Mouse (Mus musculus): ENCODE results near the gene Uhrf1bp1. TPM values are rescaled to one million over a fixed set of nuclear protein-coding genes. Genes with fewer than 3 reads are reported as not detected.

Gene Uhrf1bp1
- polyA plus RNA-seq, 1 experiment, result 17.0 TPM

DNA sequence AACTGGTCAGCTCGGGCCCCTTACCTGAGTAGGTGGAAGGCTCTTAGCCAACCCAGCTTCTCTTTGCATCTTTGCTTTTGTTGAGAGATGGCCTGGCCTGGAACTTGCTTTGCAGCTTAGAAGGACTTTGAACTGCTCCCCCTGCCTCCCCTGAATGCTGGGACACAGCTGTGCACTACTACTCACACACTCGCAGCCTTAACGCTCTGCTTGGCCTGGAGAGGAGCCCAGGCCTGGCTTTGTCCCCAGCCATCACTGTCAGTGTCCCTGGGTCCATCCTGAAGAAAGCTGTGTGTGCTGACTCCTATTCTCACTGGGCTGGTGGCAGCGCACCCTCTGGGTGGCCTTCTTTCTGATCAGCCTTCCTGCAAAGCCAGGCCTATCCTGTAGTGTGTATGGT is 64.4 kb downstream of the Uhrf1bp1 start:
- TF ChIP-seq CTCF (IDR thresholded peaks at IDR 0.05; ENCODE audit: control insufficient read depth, insufficient read depth, insufficient replicate concordance, low read depth, low read length) (no peak), POLR2A (IDR thresholded peaks at IDR 0.05; ENCODE audit: control insufficient read depth, low read depth, low read length) (no peak)
- Histone ChIP-seq H3K4me3 (ENCODE audit: control insufficient read depth, low read depth, low read length) (no peak overlapping the region), H3K4me1 (ENCODE audit: control insufficient read depth, insufficient read depth, low read length) (peaks cover 2% of the 10 kb centered on the region), H3K27ac (ENCODE audit: control insufficient read depth, insufficient read depth, low read depth, low read length) (no peak overlapping the region), H3K27me3 (ENCODE audit: control insufficient read depth, insufficient read depth, low read length) (no peaks in the 10 kb centered on the region), H3K36me3 (ENCODE audit: control insufficient read depth, insufficient read depth, low read length) (no peaks in the 10 kb centered on the region)

DNA sequence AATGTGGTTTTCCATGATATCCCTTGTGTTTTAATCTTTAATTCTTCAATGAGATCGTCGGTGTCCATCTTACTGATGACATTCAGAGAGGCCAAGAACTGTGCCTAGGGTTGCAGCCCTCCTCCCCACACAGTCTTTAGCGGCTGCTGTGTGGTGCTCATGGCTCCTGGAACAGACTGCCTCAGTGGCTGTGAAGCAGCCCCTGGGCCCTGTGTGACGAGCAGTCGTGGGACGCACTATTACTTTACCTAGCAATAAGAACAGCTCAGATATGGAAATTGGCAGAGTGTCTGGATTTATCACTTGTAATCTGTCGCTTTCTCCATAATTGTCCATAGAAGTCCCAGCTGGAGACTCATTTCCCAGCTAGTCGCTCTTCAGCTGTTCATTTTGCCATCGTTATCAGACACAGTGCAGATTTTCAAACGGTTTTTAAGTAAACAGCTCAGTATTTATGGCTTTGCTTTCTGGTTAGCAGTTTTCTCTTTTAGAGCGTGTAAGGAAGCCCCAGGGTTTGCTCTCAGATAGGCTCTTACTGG is 66.0 kb downstream of the Uhrf1bp1 start:
- Histone ChIP-seq H3K27ac (ENCODE audit: control insufficient read depth, insufficient read depth, low read depth, low read length) (no peak overlapping the region), H3K27me3 (ENCODE audit: control insufficient read depth, insufficient read depth, low read length) (no peaks in the 10 kb centered on the region), H3K36me3 (ENCODE audit: control insufficient read depth, insufficient read depth, low read length) (no peaks in the 10 kb centered on the region), H3K4me3 (ENCODE audit: control insufficient read depth, low read depth, low read length) (no peak overlapping the region), H3K4me1 (ENCODE audit: control insufficient read depth, insufficient read depth, low read length) (no peaks in the 10 kb centered on the region)
- TF ChIP-seq POLR2A (IDR thresholded peaks at IDR 0.05; ENCODE audit: control insufficient read depth, low read depth, low read length) (no peak), CTCF (IDR thresholded peaks at IDR 0.05; ENCODE audit: control insufficient read depth, insufficient read depth, insufficient replicate concordance, low read depth, low read length) (no peak)

DNA sequence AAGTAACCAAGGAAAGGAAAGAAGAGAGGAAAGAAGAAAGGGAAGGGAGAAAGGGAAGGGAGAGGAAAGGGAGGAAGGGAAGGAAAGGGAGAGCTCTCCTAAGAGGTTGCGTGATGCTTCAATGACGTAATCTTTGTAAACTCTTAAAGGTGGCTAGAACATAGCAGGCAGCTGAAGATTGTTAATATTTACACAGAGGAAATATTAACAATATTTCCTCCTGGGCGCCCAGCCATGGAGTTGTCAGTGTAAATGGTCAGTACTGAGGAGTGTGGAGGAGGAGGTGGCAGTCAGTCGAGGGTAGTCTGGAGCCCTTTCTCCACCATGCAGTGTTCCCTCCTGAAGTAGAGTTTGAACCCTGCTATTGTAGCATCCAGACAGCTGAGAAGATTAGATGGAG is 68.8 kb downstream of the Uhrf1bp1 start:
- Histone ChIP-seq H3K4me1 (ENCODE audit: control insufficient read depth, insufficient read depth, low read length) (no peaks in the 10 kb centered on the region), H3K27me3 (ENCODE audit: control insufficient read depth, insufficient read depth, low read length) (no peaks in the 10 kb centered on the region), H3K36me3 (ENCODE audit: control insufficient read depth, insufficient read depth, low read length) (no peaks in the 10 kb centered on the region), H3K27ac (ENCODE audit: control insufficient read depth, insufficient read depth, low read depth, low read length) (no peak overlapping the region), H3K4me3 (ENCODE audit: control insufficient read depth, low read depth, low read length) (no peak overlapping the region)
- TF ChIP-seq POLR2A (IDR thresholded peaks at IDR 0.05; ENCODE audit: control insufficient read depth, low read depth, low read length), result no peak
- no peak for TF ChIP-seq CTCF (IDR thresholded peaks at IDR 0.05; ENCODE audit: control insufficient read depth, insufficient read depth, insufficient replicate concordance, low read depth, low read length)

DNA sequence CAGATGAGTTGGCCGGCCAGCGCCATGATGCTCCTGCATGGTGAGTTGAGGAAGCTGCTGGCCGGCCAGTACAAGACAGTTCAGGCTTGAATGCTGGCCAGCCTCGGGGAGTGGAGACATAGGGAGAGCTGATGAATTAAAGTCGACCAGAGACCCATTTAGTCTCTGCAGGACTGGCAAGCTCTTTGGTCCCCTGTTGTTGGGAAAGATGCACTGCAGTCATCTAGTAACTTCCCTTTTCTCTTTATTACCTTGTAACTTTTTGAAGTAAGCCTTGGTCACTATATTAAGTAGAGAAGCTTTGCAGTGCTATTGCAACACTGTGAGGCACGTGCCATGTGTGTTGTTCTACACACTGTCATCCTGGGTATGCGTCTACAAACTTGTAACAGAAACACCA is 69.3 kb downstream of the Uhrf1bp1 start:
- no peaks in the 10 kb centered on the region for H3K36me3 ChIP-seq (ENCODE audit: control insufficient read depth, insufficient read depth, low read length)
- H3K27ac ChIP-seq (ENCODE audit: control insufficient read depth, insufficient read depth, low read depth, low read length), result no peak overlapping the region
- H3K4me1 ChIP-seq (ENCODE audit: control insufficient read depth, insufficient read depth, low read length), result no peaks in the 10 kb centered on the region
- TF ChIP-seq CTCF (IDR thresholded peaks at IDR 0.05; ENCODE audit: control insufficient read depth, insufficient read depth, insufficient replicate concordance, low read depth, low read length) (no peak), POLR2A (IDR thresholded peaks at IDR 0.05; ENCODE audit: control insufficient read depth, low read depth, low read length) (no peak)
- H3K27me3 ChIP-seq (ENCODE audit: control insufficient read depth, insufficient read depth, low read length), result no peaks in the 10 kb centered on the region
- H3K4me3 ChIP-seq (ENCODE audit: control insufficient read depth, low read depth, low read length), result no peak overlapping the region

DNA sequence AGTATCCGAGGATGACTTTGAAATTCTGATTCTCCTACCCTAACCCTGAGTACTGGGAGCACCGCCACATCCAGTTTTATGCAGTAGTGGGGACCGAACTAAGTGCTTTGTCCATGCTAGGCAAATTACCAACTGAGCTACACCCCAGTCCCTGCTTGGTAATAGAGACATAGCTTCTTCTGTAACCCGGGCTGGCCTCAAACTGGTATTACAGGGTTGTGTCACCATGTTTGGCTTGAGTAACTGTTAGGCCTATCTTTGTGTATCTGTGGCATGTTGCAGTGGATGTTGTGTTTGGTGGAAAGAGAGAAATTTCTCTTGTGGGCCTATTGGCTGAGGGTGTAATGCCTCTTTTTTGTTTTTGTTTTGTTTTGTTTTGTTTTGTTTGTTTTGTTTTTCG is 74.0 kb downstream of the Uhrf1bp1 start:
- no peaks in the 10 kb centered on the region for H3K27me3 ChIP-seq (ENCODE audit: control insufficient read depth, insufficient read depth, low read length)
- no peak for TF ChIP-seq CTCF (IDR thresholded peaks at IDR 0.05; ENCODE audit: control insufficient read depth, insufficient read depth, insufficient replicate concordance, low read depth, low read length)
- TF ChIP-seq POLR2A (IDR thresholded peaks at IDR 0.05; ENCODE audit: control insufficient read depth, low read depth, low read length), result no peak
- no peaks in the 10 kb centered on the region for H3K4me1 ChIP-seq (ENCODE audit: control insufficient read depth, insufficient read depth, low read length)
- H3K4me3 ChIP-seq (ENCODE audit: control insufficient read depth, low read depth, low read length), result no peak overlapping the region
- no peak overlapping the region for H3K27ac ChIP-seq (ENCODE audit: control insufficient read depth, insufficient read depth, low read depth, low read length)
- no peaks in the 10 kb centered on the region for H3K36me3 ChIP-seq (ENCODE audit: control insufficient read depth, insufficient read depth, low read length)

DNA sequence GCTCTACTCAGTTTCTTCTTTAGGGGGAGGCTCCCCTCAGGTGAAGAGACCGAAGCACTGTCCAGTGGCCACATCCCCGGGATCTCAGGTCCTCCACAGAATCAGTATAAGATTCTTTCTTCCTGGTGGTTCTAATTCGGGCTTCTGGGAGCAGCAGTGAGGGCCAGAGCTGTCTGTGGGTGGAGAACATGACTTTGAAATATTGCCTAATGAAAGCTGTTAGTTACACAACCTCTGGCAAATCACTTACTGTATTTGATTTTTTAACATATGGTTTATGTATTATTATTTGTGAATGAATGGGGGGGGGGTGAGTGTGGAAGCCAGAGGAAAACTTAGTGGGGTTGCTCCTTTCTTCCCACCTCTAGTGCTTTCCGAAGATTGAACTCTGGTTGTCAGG is 75.6 kb downstream of the Uhrf1bp1 start:
- Histone ChIP-seq H3K4me3 (ENCODE audit: control insufficient read depth, low read depth, low read length) (no peak overlapping the region), H3K36me3 (ENCODE audit: control insufficient read depth, insufficient read depth, low read length) (no peaks in the 10 kb centered on the region), H3K4me1 (ENCODE audit: control insufficient read depth, insufficient read depth, low read length) (no peaks in the 10 kb centered on the region), H3K27ac (ENCODE audit: control insufficient read depth, insufficient read depth, low read depth, low read length) (no peak overlapping the region), H3K27me3 (ENCODE audit: control insufficient read depth, insufficient read depth, low read length) (no peaks in the 10 kb centered on the region)
- TF ChIP-seq POLR2A (IDR thresholded peaks at IDR 0.05; ENCODE audit: control insufficient read depth, low read depth, low read length) (no peak), CTCF (IDR thresholded peaks at IDR 0.05; ENCODE audit: control insufficient read depth, insufficient read depth, insufficient replicate concordance, low read depth, low read length) (no peak)

DNA sequence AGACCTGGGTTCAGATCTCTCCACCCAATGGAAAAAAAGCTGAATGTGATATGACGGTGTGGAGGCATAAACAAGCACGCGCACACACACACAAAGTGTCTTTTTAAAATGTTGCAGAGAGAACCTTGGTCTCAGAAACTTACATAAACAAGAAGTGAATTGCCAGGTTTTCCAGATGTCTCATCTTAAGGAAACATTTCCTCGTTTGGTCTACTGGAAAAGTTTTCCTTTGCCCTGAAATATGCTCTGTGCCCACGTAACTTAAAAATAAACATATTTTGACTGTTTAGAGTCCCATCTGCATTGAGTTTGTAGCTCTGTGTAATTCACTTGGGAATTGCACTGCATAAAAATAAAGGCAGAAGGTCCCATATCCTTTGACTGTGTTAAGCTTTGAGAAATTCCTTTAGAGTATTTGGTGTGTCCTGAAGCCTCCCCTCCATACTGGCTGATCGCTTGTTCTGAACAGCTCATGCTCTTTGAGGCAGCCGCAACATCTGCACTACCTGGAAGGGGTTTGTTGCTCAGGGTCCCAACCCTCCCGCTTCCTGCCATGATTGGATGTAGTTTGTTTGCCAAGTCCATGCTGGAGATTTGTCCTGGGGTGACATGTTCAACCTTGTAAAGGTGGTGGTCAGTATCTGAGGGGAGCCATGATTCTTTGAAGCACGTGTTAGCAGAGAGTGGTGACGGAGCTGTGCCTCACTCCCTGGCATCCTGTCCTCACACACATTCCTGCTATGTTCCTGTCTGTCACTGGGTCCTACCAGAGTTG is 78.1 kb downstream of the Uhrf1bp1 start:
- TF ChIP-seq POLR2A (IDR thresholded peaks at IDR 0.05; ENCODE audit: control insufficient read depth, low read depth, low read length), result no peak
- TF ChIP-seq CTCF (IDR thresholded peaks at IDR 0.05; ENCODE audit: control insufficient read depth, insufficient read depth, insufficient replicate concordance, low read depth, low read length), result no peak
- H3K36me3 ChIP-seq (ENCODE audit: control insufficient read depth, insufficient read depth, low read length), result no peaks in the 10 kb centered on the region
- no peaks in the 10 kb centered on the region for H3K27me3 ChIP-seq (ENCODE audit: control insufficient read depth, insufficient read depth, low read length)
- peak overlapping the region; percentile 46 for H3K4me3 ChIP-seq (ENCODE audit: control insufficient read depth, low read depth, low read length)
- H3K27ac ChIP-seq (ENCODE audit: control insufficient read depth, insufficient read depth, low read depth, low read length), result no peak overlapping the region
- H3K4me1 ChIP-seq (ENCODE audit: control insufficient read depth, insufficient read depth, low read length), result no peaks in the 10 kb centered on the region

Measured in testis, adult 2 months (tissue).